Mouse (Mus musculus) gastrocnemius, postnatal 10 days (tissue): ENCODE data around the gene Rdh19. TPM values are rescaled to one million over a fixed set of nuclear protein-coding genes. Genes with fewer than 3 reads are reported as not detected.
A peak's percentile ranks its signal among the peaks of the same experiment; 100 is the strongest.
"Not testable (repeated sequence)": the region's sequence is repeated elsewhere in the genome, so short reads cannot be mapped to it uniquely, and the experiment has no call there.

ENCODE experiments used
- DNase-seq: peaks from one replicate; pipeline ENCODE4 v3.0.0; 2021; ENCODE audit warnings: mixed read lengths
- total RNA-seq, 2 experiments: library from RNA; stranded (reverse); gene quantifications; 2 replicates each; pipeline ENCODE4 v1.2.3; 2021

Gene Rdh19
- total RNA-seq, 2 experiments from 2014 or later = not detected

GRCm38 (mm10) chr10:127881041-127881440, 31.3 kb downstream of the Rdh19 start:
- no peak for DNase-seq

- DNase-seq = no peak
These were observed 36.8 kb downstream of the Rdh19 start for GRCm38 (mm10) chr10:127886551-127886950.

- DNase-seq = no peak
These were observed 37.2 kb downstream of the Rdh19 start for GRCm38 (mm10) chr10:127886971-127887370.

GRCm38 (mm10) chr10:127888605-127889004, 38.9 kb downstream of the Rdh19 start, which contains the start of gene Rdh7:
Gene Rdh7, minus strand, starts transcription at chr10:127888817.
- DNase-seq = no peak

GRCm38 (mm10) chr10:127891481-127891880, 41.8 kb downstream of the Rdh19 start:
- DNase-seq = no peak

- not testable (repeated sequence) for DNase-seq
These were observed 43.7 kb downstream of the Rdh19 start for GRCm38 (mm10) chr10:127893163-127894022.

- no peak for DNase-seq
These were observed 47.0 kb downstream of the Rdh19 start for GRCm38 (mm10) chr10:127896705-127897104.

GRCm38 (mm10) chr10:127897506-127897905, 47.8 kb downstream of the Rdh19 start:
- DNase-seq = no peak

- no peak for DNase-seq
These were observed 48.5 kb downstream of the Rdh19 start, which contains the start of gene Sdr9c7 for GRCm38 (mm10) chr10:127898218-127898617. Gene Sdr9c7, plus strand, starts transcription at chr10:127898518.

- DNase-seq = no peak
These were observed 50.1 kb downstream of the Rdh19 start for GRCm38 (mm10) chr10:127899783-127900182.

GRCm38 (mm10) chr10:127901751-127902150, 52.0 kb downstream of the Rdh19 start:
- DNase-seq = no peak

- DNase-seq = no peak
These were observed 53.4 kb downstream of the Rdh19 start for GRCm38 (mm10) chr10:127903116-127903515.

GRCm38 (mm10) chr10:127904718-127905446, 55.2 kb downstream of the Rdh19 start:
- peak; percentile 9 for DNase-seq

- no peak for DNase-seq
These were observed 56.4 kb downstream of the Rdh19 start for GRCm38 (mm10) chr10:127906138-127906537.

GRCm38 (mm10) chr10:127907386-127907951, 57.7 kb downstream of the Rdh19 start:
- DNase-seq = no peak

Other genes with a start within 250 kb of the Rdh19 start
- gene Lrp1, start 228.8 kb upstream of the Rdh19 start, total RNA-seq = 100 to 1,000 TPM; 105 to 132 TPM
- 10 to 100 TPM; 15.8 to 24.4 TPM for gene Stat6, start 206.9 kb upstream of the Rdh19 start, total RNA-seq
- 1 to 10 TPM; 2.8 to 5.3 TPM for gene Nemp1, start 183.0 kb upstream of the Rdh19 start, total RNA-seq
- gene Nab2, start 181.4 kb upstream of the Rdh19 start, total RNA-seq = 10 to 100 TPM in 1 of 2 experiments, 1 to 10 TPM in 1; 7.0 to 13.2 TPM
- gene Myo1a, start 144.8 kb upstream of the Rdh19 start, total RNA-seq = under 1 TPM; 0.21 to 0.54 TPM
- gene Tac2, start 125.5 kb upstream of the Rdh19 start, total RNA-seq = under 1 TPM in 1 of 2 experiments, not detected in 1; 0.38 TPM
- 1 to 10 TPM; 5.9 to 6.0 TPM for gene Zbtb39, start 110.4 kb upstream of the Rdh19 start, total RNA-seq
- under 1 TPM; 0.38 to 0.47 TPM for gene Gpr182, start 98.2 kb upstream of the Rdh19 start, total RNA-seq
- under 1 TPM; 0.09 to 0.11 TPM for gene Rdh1, start 90.2 kb upstream of the Rdh19 start, total RNA-seq
- under 1 TPM in 1 of 2 experiments, not detected in 1; 0.34 TPM for gene Rdh16f1, start 90.1 kb upstream of the Rdh19 start, total RNA-seq
- gene Rdh9, start 73.5 kb upstream of the Rdh19 start, total RNA-seq = under 1 TPM in 1 of 2 experiments, not detected in 1; 0.56 TPM
- gene Rdh16, start 48.8 kb upstream of the Rdh19 start, total RNA-seq = under 1 TPM in 1 of 2 experiments, not detected in 1; 0.09 TPM
- not detected for gene Rdh16f2, start 16.5 kb downstream of the Rdh19 start, total RNA-seq
- gene Rdh7, start 38.9 kb downstream of the Rdh19 start, total RNA-seq = under 1 TPM in 1 of 2 experiments, not detected in 1; 0.23 TPM
- gene Sdr9c7, start 48.6 kb downstream of the Rdh19 start, total RNA-seq = not detected
- not detected for gene Hsd17b6, start 157.7 kb downstream of the Rdh19 start, total RNA-seq
- 1 to 10 TPM; 5.0 to 6.5 TPM for gene Prim1, start 165.2 kb downstream of the Rdh19 start, total RNA-seq
- gene Naca, start 185.6 kb downstream of the Rdh19 start, total RNA-seq = 100 to 1,000 TPM; 517 to 566 TPM
- gene Ptges3, start 209.0 kb downstream of the Rdh19 start, total RNA-seq = 10 to 100 TPM; 76.1 to 84.5 TPM
- 1,000 to 10,000 TPM; 3,585 to 4,036 TPM for gene Atp5b, start 233.3 kb downstream of the Rdh19 start, total RNA-seq
- 10 to 100 TPM; 16.1 to 22.7 TPM for gene Baz2a, start 241.6 kb downstream of the Rdh19 start, total RNA-seq